Mouse (Mus musculus) olfactory bulb, adult 2 months (tissue): ENCODE measurements around the gene Ppp1r14c.

ENCODE experiments used
- CTCF ChIP-seq: fragments of 200-500 bp; IDR thresholded peaks from 2 replicates; pipeline ENCODE4 v1.5.1; 2012; ENCODE audit warnings: low read depth, mild to moderate bottlenecking, low read length, moderate library complexity; ENCODE audit not compliant: insufficient read depth
- POLR2A ChIP-seq: fragments of 200-500 bp; IDR thresholded peaks from 2 replicates; pipeline ENCODE4 v1.6.1; 2012; ENCODE audit warnings: mild to moderate bottlenecking, low read depth, low read length, moderate library complexity; ENCODE audit not compliant: insufficient read depth

DNA sequence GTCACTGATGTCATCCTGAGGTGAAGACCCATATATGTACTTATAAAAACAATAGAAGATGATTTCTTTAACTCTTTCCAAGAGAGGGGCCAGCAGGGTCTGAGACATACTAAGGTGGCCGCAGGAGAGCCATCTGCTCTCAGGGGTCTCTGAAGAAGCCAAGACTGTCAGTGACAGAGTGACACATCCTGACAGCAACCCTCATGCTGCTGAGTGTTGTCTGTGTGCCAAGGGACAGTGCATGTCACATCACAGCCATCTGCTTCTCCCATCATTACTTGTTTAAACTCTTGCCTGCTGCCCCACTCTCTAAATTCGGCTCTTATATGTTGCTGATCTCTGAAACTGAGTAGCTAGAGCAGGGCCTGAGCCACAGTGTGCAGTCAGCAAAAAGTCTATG is 45.8 kb downstream of the Ppp1r14c start:
- TF ChIP-seq CTCF, result no peak
- TF ChIP-seq POLR2A, result no peak
